Mouse (Mus musculus) neural tube, embryonic 14.5 days (tissue): ENCODE results near the gene Zfp853. TPM values are rescaled to one million over a fixed set of nuclear protein-coding genes. Genes with fewer than 3 reads are reported as not detected.
A peak's percentile ranks its signal among the peaks of the same experiment; 100 is the strongest.

Source experiments
- ATAC-seq: fragments of 200-750 bp; cut with Nextera tagmentation; 2 replicates; pipeline ENCODE4 v1.8.0; 2017; ENCODE audit warnings: low read depth, mild to moderate bottlenecking, moderate TSS enrichment, moderate library complexity
- H3K27ac ChIP-seq: fragments of 300-500 bp; sonication (generic); 2 replicates; pipeline ENCODE4 v1.5.1; 2014; ENCODE audit warnings: low read depth, mild to moderate bottlenecking, control low read depth, low read length, moderate library complexity, mixed read lengths
- H3K27me3 ChIP-seq: fragments of 300-500 bp; sonication (generic); 2 replicates; pipeline ENCODE4 v1.6.1; 2014; ENCODE audit warnings: low read length; ENCODE audit not compliant: control insufficient read depth, insufficient read depth
- H3K36me3 ChIP-seq: fragments of 300-500 bp; sonication (generic); 2 replicates; pipeline ENCODE4 v1.6.1; 2014; ENCODE audit warnings: low read length, mixed read lengths; ENCODE audit not compliant: control insufficient read depth, insufficient read depth
- H3K4me1 ChIP-seq: fragments of 300-500 bp; sonication (generic); 2 replicates; pipeline ENCODE4 v1.6.1; 2014; ENCODE audit warnings: low read length; ENCODE audit not compliant: control insufficient read depth, insufficient read depth
- H3K4me2 ChIP-seq: fragments of 300-500 bp; sonication (generic); 2 replicates; pipeline ENCODE4 v1.6.1; 2014; ENCODE audit warnings: mild to moderate bottlenecking, low read depth, low read length, control low read depth
- H3K4me3 ChIP-seq: fragments of 300-500 bp; sonication (generic); 2 replicates; pipeline ENCODE4 v1.5.1; 2014; ENCODE audit warnings: low read depth, low read length, control low read depth, mixed read lengths
- H3K9ac ChIP-seq: fragments of 300-500 bp; sonication (generic); replicated peaks from 2 replicates; pipeline ENCODE4 v1.6.1; 2014; ENCODE audit warnings: low read depth, mild to moderate bottlenecking, control low read depth, low read length, mixed read lengths
- H3K9me3 ChIP-seq: fragments of 300-500 bp; sonication (generic); 2 replicates; pipeline ENCODE4 v1.6.1; 2016; ENCODE audit warnings: low read length; ENCODE audit not compliant: control insufficient read depth
- WGBS: fragments of 180-500 bp; shearing (Covaris S2); extraction: QIAGEN DNeasy Blood & Tissue Kit; methylation state at CpG from one replicate; pipeline ENCODE4 v1.1.7; 2014; 5-methylcytosine and 5-hydroxymethylcytosine counted together
- polyA plus RNA-seq: library from polyadenylated mRNA; unstranded; fragments of >200 nt; fragmentation: Nextera tagmentation; extraction: Ambion mirVana; gene quantifications from 2 replicates; pipeline ENCODE4 v1.2.1, GENCODE M21; 2014

The Zfp853 gene
- polyA plus RNA-seq, 1 experiment from 2014 or later = 0.29 TPM

DNA sequence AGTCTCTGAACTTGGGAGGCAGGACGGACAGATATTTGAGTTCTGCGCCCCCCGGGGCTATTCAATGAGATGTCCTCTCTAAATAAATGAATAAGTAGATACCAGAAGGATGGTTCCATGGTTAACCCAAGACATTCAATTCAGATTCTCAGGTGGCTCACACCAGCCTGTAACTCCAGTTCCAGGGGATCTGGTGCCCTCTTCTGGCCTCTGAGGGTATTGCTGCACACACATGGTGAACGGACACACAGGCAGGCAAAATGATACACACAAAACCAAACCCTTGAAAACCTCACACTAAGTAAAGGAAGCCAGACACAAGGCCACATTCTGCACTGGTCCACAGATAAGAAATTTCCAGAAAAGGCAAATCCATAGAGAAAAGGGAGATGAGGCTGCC is 6.3 kb upstream of the Zfp853 start:
- no peak for ATAC-seq
- H3K4me1 ChIP-seq = no peaks in the 10 kb centered on the region
- H3K9ac ChIP-seq = no peak overlapping the region
- H3K9me3 ChIP-seq = no peaks in the 10 kb centered on the region
- H3K4me3 ChIP-seq = no peak overlapping the region
- WGBS = over 99% methylated on average over 4 of the region's 4 CpGs
- no peak overlapping the region for H3K27ac ChIP-seq
- no peak overlapping the region for H3K4me2 ChIP-seq
- no peaks in the 10 kb centered on the region for H3K27me3 ChIP-seq
- H3K36me3 ChIP-seq = peaks cover 39% of the 10 kb centered on the region

DNA sequence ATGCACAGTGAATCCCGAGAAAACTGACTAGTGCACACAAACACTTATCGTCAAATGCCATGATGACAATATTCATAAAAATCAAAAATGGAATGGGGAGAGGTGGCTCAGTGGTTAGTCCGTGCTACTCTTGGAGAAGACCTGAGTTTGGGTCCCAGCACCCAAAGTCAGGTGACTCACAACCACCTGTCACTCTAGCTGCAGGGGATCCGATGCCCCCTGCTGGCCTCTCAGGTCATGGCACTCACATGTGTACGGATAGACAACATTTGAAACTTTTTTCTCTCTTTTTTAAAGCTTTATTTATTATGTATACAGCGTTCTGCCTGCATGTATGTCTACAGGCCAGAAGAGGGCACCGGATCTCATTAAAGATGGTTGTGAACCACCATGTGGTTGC is 5.0 kb upstream of the Zfp853 start:
- Histone ChIP-seq H3K27ac (no peak overlapping the region), H3K4me2 (no peak overlapping the region), H3K9ac (no peak overlapping the region), H3K9me3 (no peaks in the 10 kb centered on the region), H3K27me3 (peaks cover 10% of the 10 kb centered on the region), H3K4me1 (peaks cover 2% of the 10 kb centered on the region), H3K4me3 (no peak overlapping the region), H3K36me3 (peaks cover 31% of the 10 kb centered on the region)
- 95% methylated on average over 7 of the region's 7 CpGs for WGBS
- no peak for ATAC-seq

DNA sequence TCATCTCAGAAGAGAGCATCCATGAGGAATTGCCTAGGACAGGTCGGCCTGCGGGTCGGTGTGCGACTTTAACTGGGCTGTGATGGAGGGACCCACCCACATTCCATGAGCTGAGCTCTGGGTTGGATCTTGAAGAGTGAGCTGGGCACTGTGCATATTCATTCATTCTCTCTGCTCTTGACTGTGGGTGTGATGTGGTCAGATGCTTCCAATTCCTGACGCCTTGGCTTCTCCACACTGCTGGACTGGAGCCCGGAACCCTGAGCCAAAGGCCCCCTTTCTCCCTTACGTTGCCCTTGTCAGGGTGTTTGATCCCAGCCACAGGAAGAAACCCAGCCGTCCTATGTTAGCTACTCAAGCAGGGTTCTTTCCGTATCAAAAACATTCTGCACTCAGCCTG is 4.6 kb upstream of the Zfp853 start:
- no peak overlapping the region for H3K4me2 ChIP-seq
- ATAC-seq = no peak
- WGBS = 97% methylated on average over 9 of the region's 9 CpGs
- H3K27ac ChIP-seq = no peak overlapping the region
- no peak overlapping the region for H3K9ac ChIP-seq
- peaks cover 27% of the 10 kb centered on the region for H3K36me3 ChIP-seq
- H3K9me3 ChIP-seq = no peaks in the 10 kb centered on the region
- H3K4me3 ChIP-seq = no peak overlapping the region
- peaks cover 14% of the 10 kb centered on the region for H3K27me3 ChIP-seq
- H3K4me1 ChIP-seq = peaks cover 6% of the 10 kb centered on the region

DNA sequence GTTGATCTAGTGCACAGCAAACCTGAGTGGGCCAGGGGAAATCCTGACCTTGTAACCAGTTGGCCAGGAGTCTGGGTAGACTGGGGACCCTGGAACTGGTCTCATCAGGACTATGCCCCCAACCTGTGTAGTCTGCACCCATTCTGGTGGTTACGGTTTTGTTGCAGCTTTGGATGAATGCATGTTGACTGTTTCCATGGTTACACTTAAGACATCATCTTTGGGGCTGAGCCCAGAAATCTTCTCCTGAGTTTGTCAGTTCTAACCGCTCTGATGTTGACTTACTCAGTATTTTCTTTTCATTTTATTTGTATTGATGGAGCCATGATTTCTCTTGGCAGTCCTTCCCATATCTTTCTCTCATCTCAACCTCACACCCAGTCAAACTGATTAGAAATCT is 1.9 kb upstream of the Zfp853 start:
- Histone ChIP-seq H3K36me3 (0 out of 2 replicates have a peak, but pooled peaks cover 1% of the 10 kb centered on the region), H3K27ac (no peak overlapping the region), H3K4me1 (peaks cover 7% of the 10 kb centered on the region), H3K4me2 (no peak overlapping the region), H3K9ac (no peak overlapping the region), H3K4me3 (no peak overlapping the region), H3K9me3 (no peaks in the 10 kb centered on the region), H3K27me3 (peaks cover 28% of the 10 kb centered on the region)
- no peak for ATAC-seq
- 88% methylated on average over 2 of the region's 2 CpGs for WGBS

DNA sequence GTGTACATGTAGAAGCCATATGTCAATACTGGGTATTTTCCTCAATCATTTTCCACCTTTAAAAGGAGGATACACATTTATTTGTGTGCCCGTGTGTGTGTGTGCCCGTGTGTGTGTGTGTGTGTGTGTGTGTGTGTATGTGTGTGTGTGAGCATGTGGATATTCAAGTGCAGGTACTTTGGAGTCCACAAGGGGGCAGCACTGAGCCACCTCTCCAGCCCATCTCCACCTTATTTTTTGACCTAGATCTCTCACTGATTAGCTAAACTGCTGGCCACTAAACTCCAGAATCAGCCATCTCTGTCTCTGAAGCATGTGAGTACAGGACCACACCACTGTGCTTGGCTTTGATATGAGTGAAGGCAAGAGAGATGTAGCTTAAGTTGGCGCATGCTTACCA is 1.4 kb upstream of the Zfp853 start:
- peaks cover 29% of the 10 kb centered on the region for H3K27me3 ChIP-seq
- H3K4me3 ChIP-seq = no peak overlapping the region
- no peaks in the 10 kb centered on the region for H3K36me3 ChIP-seq
- no peak overlapping the region for H3K9ac ChIP-seq
- H3K4me1 ChIP-seq = peaks cover 7% of the 10 kb centered on the region
- no peak overlapping the region for H3K27ac ChIP-seq
- no peak for ATAC-seq
- WGBS = 98% methylated on average over 3 of the region's 3 CpGs
- no peaks in the 10 kb centered on the region for H3K9me3 ChIP-seq
- H3K4me2 ChIP-seq = no peak overlapping the region

- H3K27ac ChIP-seq = no peak overlapping the region
- 3% methylated on average over 15 of the region's 19 CpGs for WGBS
- peaks cover 48% of the 10 kb centered on the region for H3K27me3 ChIP-seq
- ATAC-seq = no peak
- peak overlapping the region; percentile 59 for H3K4me2 ChIP-seq
- no peaks in the 10 kb centered on the region for H3K9me3 ChIP-seq
- peak overlapping the region; percentile 59 for H3K9ac ChIP-seq
- peak overlapping the region; percentile 39 for H3K4me3 ChIP-seq
- peaks cover 9% of the 10 kb centered on the region for H3K4me1 ChIP-seq
- H3K36me3 ChIP-seq = no peaks in the 10 kb centered on the region
Observed at GRCm38 (mm10) chr5:143292879-143293278, 544 bp downstream of the Zfp853 start.

- Histone ChIP-seq H3K27me3 (peaks cover 54% of the 10 kb centered on the region), H3K27ac (no peak overlapping the region), H3K9ac (no peak overlapping the region), H3K4me1 (peaks cover 11% of the 10 kb centered on the region), H3K4me2 (no peak overlapping the region), H3K9me3 (no peaks in the 10 kb centered on the region), H3K36me3 (no peaks in the 10 kb centered on the region), H3K4me3 (no peak overlapping the region)
- ATAC-seq = no peak
- WGBS = 65% methylated on average over 9 of the region's 9 CpGs
Observed at GRCm38 (mm10) chr5:143289299-143289698, 4.1 kb downstream of the Zfp853 start.

GRCm38 (mm10) chr5:143288378-143288911 is 5.0 kb downstream of the Zfp853 start:
- H3K9me3 ChIP-seq = no peaks in the 10 kb centered on the region
- WGBS = 12% methylated on average over 9 of the region's 9 CpGs
- H3K27me3 ChIP-seq = peaks cover 46% of the 10 kb centered on the region
- H3K4me1 ChIP-seq = peaks cover 9% of the 10 kb centered on the region
- H3K9ac ChIP-seq = no peak overlapping the region
- H3K4me2 ChIP-seq = no peak overlapping the region
- ATAC-seq = no peak
- no peak overlapping the region; the same call in 1 of the 2 replicates for H3K27ac ChIP-seq
- no peak overlapping the region for H3K4me3 ChIP-seq
- no peaks in the 10 kb centered on the region for H3K36me3 ChIP-seq

- ATAC-seq = no peak
- peak overlapping the region; percentile 7; the same call in 1 of the 2 replicates for H3K4me3 ChIP-seq
- H3K27me3 ChIP-seq = peaks cover 40% of the 10 kb centered on the region
- H3K36me3 ChIP-seq = no peaks in the 10 kb centered on the region
- H3K9me3 ChIP-seq = no peaks in the 10 kb centered on the region
- H3K4me1 ChIP-seq = peaks cover 4% of the 10 kb centered on the region; the same call in 1 of the 2 replicates
- 3% methylated on average over 48 of the region's 48 CpGs for WGBS
- no peak overlapping the region for H3K27ac ChIP-seq
- no peak overlapping the region for H3K9ac ChIP-seq
- peak overlapping the region; percentile 30; the same call in 1 of the 2 replicates for H3K4me2 ChIP-seq
Observed at GRCm38 (mm10) chr5:143287774-143288328, 5.6 kb downstream of the Zfp853 start.
